Mouse (Mus musculus): ENCODE measurements around the gene Tmco4. TPM values are rescaled to one million over a fixed set of nuclear protein-coding genes. Genes with fewer than 3 reads are reported as not detected.
"Not testable (repeated sequence)": the region's sequence is repeated elsewhere in the genome, so short reads cannot be mapped to it uniquely, and the experiment has no call there.

Tmco4 gene
- polyA plus RNA-seq, 1 experiment from 2014 or later = 0.90 TPM

GRCm38 (mm10) chr4:138968772-138969556 lies 3.7 kb upstream of the Tmco4 start:
- no peaks in the 10 kb centered on the region for H3K36me3 ChIP-seq (ENCODE audit: control insufficient read depth, insufficient read depth, low read length)
- DNase-seq (ENCODE audit: low spot score, missing footprints) (no peak), ATAC-seq (ENCODE audit: low FRiP score) (no peak)
- H3K27me3 ChIP-seq (ENCODE audit: control insufficient read depth, insufficient read depth, low read length) = no peaks in the 10 kb centered on the region; the same call in 1 of the 2 replicates
- no peaks in the 10 kb centered on the region for H3K9me3 ChIP-seq (ENCODE audit: control insufficient read depth, low read length)
- H3K27ac ChIP-seq (ENCODE audit: low read depth, low read length) = no peak overlapping the region
- H3K9ac ChIP-seq (ENCODE audit: low read length) = no peak overlapping the region
- H3K4me3 ChIP-seq (ENCODE audit: low read depth, low read length) = no peak overlapping the region
- peaks cover 9% of the 10 kb centered on the region for H3K4me1 ChIP-seq (ENCODE audit: control insufficient read depth, insufficient read depth, low read length)
- no peak overlapping the region for H3K4me2 ChIP-seq
- WGBS = 87% methylated on average over 16 of the region's 16 CpGs

- no peak overlapping the region for H3K4me2 ChIP-seq
- DNase-seq (ENCODE audit: low spot score, missing footprints) (no peak), ATAC-seq (ENCODE audit: low FRiP score) (no peak)
- no peak overlapping the region for H3K9ac ChIP-seq (ENCODE audit: low read length)
- H3K27me3 ChIP-seq (ENCODE audit: control insufficient read depth, insufficient read depth, low read length) = no peaks in the 10 kb centered on the region; the same call in 1 of the 2 replicates
- no peaks in the 10 kb centered on the region for H3K36me3 ChIP-seq (ENCODE audit: control insufficient read depth, insufficient read depth, low read length)
- H3K9me3 ChIP-seq (ENCODE audit: control insufficient read depth, low read length) = no peaks in the 10 kb centered on the region
- WGBS = 84% methylated on average over 9 of the region's 9 CpGs
- no peak overlapping the region for H3K27ac ChIP-seq (ENCODE audit: low read depth, low read length)
- H3K4me1 ChIP-seq (ENCODE audit: control insufficient read depth, insufficient read depth, low read length) = peaks cover 9% of the 10 kb centered on the region
- H3K4me3 ChIP-seq (ENCODE audit: low read depth, low read length) = no peak overlapping the region
These were observed 3.0 kb upstream of the Tmco4 start for GRCm38 (mm10) chr4:138969736-138970135.

GRCm38 (mm10) chr4:138971371-138971770 lies 1.3 kb upstream of the Tmco4 start:
- no peaks in the 10 kb centered on the region for H3K36me3 ChIP-seq (ENCODE audit: control insufficient read depth, insufficient read depth, low read length)
- H3K4me3 ChIP-seq (ENCODE audit: low read depth, low read length) = no peak overlapping the region
- DNase-seq (ENCODE audit: low spot score, missing footprints) (no peak), ATAC-seq (ENCODE audit: low FRiP score) (no peak)
- H3K27ac ChIP-seq (ENCODE audit: low read depth, low read length) = no peak overlapping the region
- H3K27me3 ChIP-seq (ENCODE audit: control insufficient read depth, insufficient read depth, low read length) = no peaks in the 10 kb centered on the region; the same call in 1 of the 2 replicates
- H3K9me3 ChIP-seq (ENCODE audit: control insufficient read depth, low read length) = no peaks in the 10 kb centered on the region
- no peak overlapping the region for H3K4me2 ChIP-seq
- H3K9ac ChIP-seq (ENCODE audit: low read length) = no peak overlapping the region
- 96% methylated on average over 6 of the region's 6 CpGs for WGBS
- H3K4me1 ChIP-seq (ENCODE audit: control insufficient read depth, insufficient read depth, low read length) = peaks cover 9% of the 10 kb centered on the region

- 24% methylated on average over 20 of the region's 20 CpGs for WGBS
- peak overlapping the region; percentile 53 for H3K4me3 ChIP-seq (ENCODE audit: low read depth, low read length)
- no peak overlapping the region for H3K27ac ChIP-seq (ENCODE audit: low read depth, low read length)
- ATAC-seq (ENCODE audit: low FRiP score) (peak; percentile 66), DNase-seq (ENCODE audit: low spot score, missing footprints) (peak; percentile 86)
- H3K27me3 ChIP-seq (ENCODE audit: control insufficient read depth, insufficient read depth, low read length) = no peaks in the 10 kb centered on the region; the same call in 1 of the 2 replicates
- peak overlapping the region; percentile 97 for H3K4me2 ChIP-seq
- H3K36me3 ChIP-seq (ENCODE audit: control insufficient read depth, insufficient read depth, low read length) = no peaks in the 10 kb centered on the region
- H3K9me3 ChIP-seq (ENCODE audit: control insufficient read depth, low read length) = no peaks in the 10 kb centered on the region
- peaks cover 9% of the 10 kb centered on the region for H3K4me1 ChIP-seq (ENCODE audit: control insufficient read depth, insufficient read depth, low read length)
- H3K9ac ChIP-seq (ENCODE audit: low read length) = peak overlapping the region; percentile 83
These were observed 405 bp upstream of the Tmco4 start for GRCm38 (mm10) chr4:138972139-138972826.

- Histone ChIP-seq H3K27me3 (ENCODE audit: control insufficient read depth, insufficient read depth, low read length) (no peaks in the 10 kb centered on the region; the same call in 1 of the 2 replicates), H3K4me3 (ENCODE audit: low read depth, low read length) (peak overlapping the region; percentile 53), H3K36me3 (ENCODE audit: control insufficient read depth, insufficient read depth, low read length) (no peaks in the 10 kb centered on the region), H3K4me2 (peak overlapping the region; percentile 97), H3K27ac (ENCODE audit: low read depth, low read length) (no peak overlapping the region), H3K9me3 (ENCODE audit: control insufficient read depth, low read length) (no peaks in the 10 kb centered on the region), H3K4me1 (ENCODE audit: control insufficient read depth, insufficient read depth, low read length) (peaks cover 9% of the 10 kb centered on the region), H3K9ac (ENCODE audit: low read length) (peak overlapping the region; percentile 83; the same call in 1 of the 2 replicates)
- peak; percentile 33; the same call in 1 of the 2 replicates for ATAC-seq (ENCODE audit: low FRiP score)
- DNase-seq (ENCODE audit: low spot score, missing footprints) = no peak
- 65% methylated on average over 3 of the region's 3 CpGs for WGBS
These were observed 1.0 kb downstream of the Tmco4 start for GRCm38 (mm10) chr4:138973719-138974115.

GRCm38 (mm10) chr4:138974540-138974939 lies 1.9 kb downstream of the Tmco4 start:
- ATAC-seq (ENCODE audit: low FRiP score) = not testable (repeated sequence)

GRCm38 (mm10) chr4:138975194-138975593 lies 2.5 kb downstream of the Tmco4 start:
- Histone ChIP-seq H3K4me1 (ENCODE audit: control insufficient read depth, insufficient read depth, low read length) (peaks cover 9% of the 10 kb centered on the region), H3K4me3 (ENCODE audit: low read depth, low read length) (no peak overlapping the region), H3K36me3 (ENCODE audit: control insufficient read depth, insufficient read depth, low read length) (no peaks in the 10 kb centered on the region), H3K9ac (ENCODE audit: low read length) (no peak overlapping the region), H3K9me3 (ENCODE audit: control insufficient read depth, low read length) (no peaks in the 10 kb centered on the region), H3K4me2 (no peak overlapping the region), H3K27ac (ENCODE audit: low read depth, low read length) (no peak overlapping the region), H3K27me3 (ENCODE audit: control insufficient read depth, insufficient read depth, low read length) (no peaks in the 10 kb centered on the region; the same call in 1 of the 2 replicates)
- ATAC-seq (ENCODE audit: low FRiP score) (no peak), DNase-seq (ENCODE audit: low spot score, missing footprints) (no peak)
- 69% methylated on average over 3 of the region's 3 CpGs for WGBS

More at GRCm38 (mm10) chr4:138974540-138974939, 1.9 kb downstream of the Tmco4 start:
- H3K9ac ChIP-seq (ENCODE audit: low read length); H3K9me3 ChIP-seq (ENCODE audit: control insufficient read depth, low read length); H3K36me3 ChIP-seq (ENCODE audit: control insufficient read depth, insufficient read depth, low read length); H3K4me3 ChIP-seq (ENCODE audit: low read depth, low read length); H3K27me3 ChIP-seq (ENCODE audit: control insufficient read depth, insufficient read depth, low read length); DNase-seq (ENCODE audit: low spot score, missing footprints); H3K27ac ChIP-seq (ENCODE audit: low read depth, low read length); H3K4me1 ChIP-seq (ENCODE audit: control insufficient read depth, insufficient read depth, low read length); H3K4me2 ChIP-seq: not testable (repeated sequence)
- WGBS = 93% methylated on average over 2 of the region's 2 CpGs

- DNase-seq (ENCODE audit: low spot score, missing footprints) (no peak), ATAC-seq (ENCODE audit: low FRiP score) (no peak)
- Histone ChIP-seq H3K27me3 (ENCODE audit: control insufficient read depth, insufficient read depth, low read length) (no peaks in the 10 kb centered on the region; the same call in 1 of the 2 replicates), H3K4me2 (no peak overlapping the region), H3K4me3 (ENCODE audit: low read depth, low read length) (no peak overlapping the region), H3K9ac (ENCODE audit: low read length) (no peak overlapping the region), H3K9me3 (ENCODE audit: control insufficient read depth, low read length) (no peaks in the 10 kb centered on the region), H3K4me1 (ENCODE audit: control insufficient read depth, insufficient read depth, low read length) (peaks cover 9% of the 10 kb centered on the region), H3K27ac (ENCODE audit: low read depth, low read length) (no peak overlapping the region), H3K36me3 (ENCODE audit: control insufficient read depth, insufficient read depth, low read length) (no peaks in the 10 kb centered on the region)
- WGBS = 82% methylated on average over 6 of the region's 6 CpGs
These were observed 3.4 kb downstream of the Tmco4 start for GRCm38 (mm10) chr4:138976046-138976445.

- no peaks in the 10 kb centered on the region for H3K9me3 ChIP-seq (ENCODE audit: control insufficient read depth, low read length)
- H3K4me3 ChIP-seq (ENCODE audit: low read depth, low read length) = no peak overlapping the region
- H3K27me3 ChIP-seq (ENCODE audit: control insufficient read depth, insufficient read depth, low read length) = no peaks in the 10 kb centered on the region
- H3K4me2 ChIP-seq = no peak overlapping the region
- no peak for ATAC-seq (ENCODE audit: low FRiP score)
- H3K36me3 ChIP-seq (ENCODE audit: control insufficient read depth, insufficient read depth, low read length) = no peaks in the 10 kb centered on the region
- WGBS = 92% methylated on average over 8 of the region's 8 CpGs
- H3K27ac ChIP-seq (ENCODE audit: low read depth, low read length) = no peak overlapping the region
- DNase-seq (ENCODE audit: low spot score, missing footprints) = no peak
- H3K9ac ChIP-seq (ENCODE audit: low read length) = no peak overlapping the region
- H3K4me1 ChIP-seq (ENCODE audit: control insufficient read depth, insufficient read depth, low read length) = no peaks in the 10 kb centered on the region; the same call in 1 of the 2 replicates
These were observed 7.3 kb downstream of the Tmco4 start for GRCm38 (mm10) chr4:138980021-138980420.

Measured in midbrain, embryonic 11.5 days (tissue).